Mouse (Mus musculus): Measurements from ENCODE around the gene Atp8a2. TPM values are rescaled to one million over a fixed set of nuclear protein-coding genes. Genes with fewer than 3 reads are reported as not detected.
A peak's percentile ranks its signal among the peaks of the same experiment; 100 is the strongest.

The Atp8a2 gene
- polyA plus RNA-seq, 2 experiments = 0.70 to 1.7 TPM

DNA sequence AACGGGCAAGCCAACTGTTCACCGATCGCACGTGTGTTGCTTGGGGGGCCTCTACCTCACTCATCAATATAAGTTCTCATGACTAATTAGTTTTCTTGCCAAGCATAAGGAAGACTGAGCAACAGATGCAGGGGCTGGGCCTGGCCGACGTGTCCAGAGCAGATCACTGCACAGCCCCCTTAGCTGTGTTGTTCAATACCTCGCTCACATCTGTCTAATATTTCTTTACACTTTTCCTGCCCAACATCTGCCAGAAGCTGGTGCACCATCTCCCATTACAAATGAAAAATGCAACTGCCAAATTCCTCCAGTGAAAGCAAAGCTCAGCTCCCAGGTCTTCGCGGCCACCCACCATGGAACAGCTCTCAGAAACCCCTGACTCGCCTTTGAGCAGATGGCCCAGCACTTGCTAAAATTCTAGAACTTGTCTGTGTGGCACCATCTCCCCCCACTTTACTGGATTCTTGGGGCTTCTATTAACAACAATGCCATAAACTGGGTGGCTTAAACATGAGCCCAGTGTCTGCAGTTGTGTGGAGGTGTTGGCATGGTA is 313.4 kb downstream of the Atp8a2 start:
- peak; percentile 76; the same call in 1 of the 2 replicates for ATAC-seq (ENCODE audit: low FRiP score, low read depth)
- 53% methylated on average over 10 of the region's 10 CpGs for WGBS
- no peak overlapping the region for H3K4me2 ChIP-seq (replicated peaks; ENCODE audit: low read depth, low read length, severe bottlenecking)
- peaks cover 14% of the 10 kb centered on the region for H3K4me1 ChIP-seq (ENCODE audit: control insufficient read depth, insufficient read depth, low read length)
- H3K9ac ChIP-seq (ENCODE audit: low read depth, low read length, severe bottlenecking) = no peak overlapping the region
- no peaks in the 10 kb centered on the region for H3K36me3 ChIP-seq (ENCODE audit: control insufficient read depth, insufficient read depth, low read length)
- no peak overlapping the region for H3K4me3 ChIP-seq (replicated peaks; ENCODE audit: low read length)
- peak; percentile 57 for DNase-seq (ENCODE audit: low spot score)
- no peak for TF ChIP-seq POLR2A (IDR thresholded peaks at IDR 0.05; ENCODE audit: borderline replicate concordance, extremely low read depth, insufficient read depth, insufficient read length)
- H3K27me3 ChIP-seq (ENCODE audit: control insufficient read depth, insufficient read depth, low read length) = 0 out of 2 replicates have a peak, but pooled peaks cover 6% of the 10 kb centered on the region
- H3K27ac ChIP-seq (replicated peaks; ENCODE audit: low read depth, low read length) = no peak overlapping the region
- H3K9me3 ChIP-seq (ENCODE audit: control insufficient read depth, low read length) = no peaks in the 10 kb centered on the region

DNA sequence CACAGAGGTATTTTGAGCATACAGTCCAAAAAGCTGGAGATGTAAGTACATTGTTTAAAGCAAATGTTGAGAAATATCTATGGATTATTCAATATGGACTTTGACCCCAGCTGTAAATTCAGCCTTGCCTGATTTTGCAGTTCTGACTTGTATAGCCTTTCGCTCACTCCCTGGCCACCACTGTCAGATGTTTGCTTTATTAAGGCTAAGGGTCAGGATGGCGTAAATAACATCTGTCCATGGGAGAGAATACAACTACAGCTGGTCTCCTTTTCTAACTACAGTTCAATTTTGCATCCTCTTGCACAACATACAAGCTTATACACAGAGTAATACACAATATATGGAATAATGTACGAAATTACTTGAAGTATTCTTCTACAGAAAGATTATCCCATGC is 316.1 kb downstream of the Atp8a2 start:
- Histone ChIP-seq H3K4me1 (ENCODE audit: control insufficient read depth, insufficient read depth, low read length) (peaks cover 7% of the 10 kb centered on the region), H3K27ac (replicated peaks; ENCODE audit: low read depth, low read length) (no peak overlapping the region), H3K27me3 (ENCODE audit: control insufficient read depth, insufficient read depth, low read length) (no peaks in the 10 kb centered on the region), H3K36me3 (ENCODE audit: control insufficient read depth, insufficient read depth, low read length) (no peaks in the 10 kb centered on the region), H3K4me2 (replicated peaks; ENCODE audit: low read depth, low read length, severe bottlenecking) (no peak overlapping the region), H3K4me3 (replicated peaks; ENCODE audit: low read length) (no peak overlapping the region), H3K9ac (ENCODE audit: low read depth, low read length, severe bottlenecking) (no peak overlapping the region), H3K9me3 (ENCODE audit: control insufficient read depth, low read length) (peaks cover 5% of the 10 kb centered on the region; the same call in 1 of the 2 replicates)
- DNase-seq (ENCODE audit: low spot score) = no peak
- no peak for TF ChIP-seq POLR2A (IDR thresholded peaks at IDR 0.05; ENCODE audit: borderline replicate concordance, extremely low read depth, insufficient read depth, insufficient read length)
- WGBS = 95% methylated on average over 3 of the region's 3 CpGs
- ATAC-seq (ENCODE audit: low FRiP score, low read depth) = no peak

DNA sequence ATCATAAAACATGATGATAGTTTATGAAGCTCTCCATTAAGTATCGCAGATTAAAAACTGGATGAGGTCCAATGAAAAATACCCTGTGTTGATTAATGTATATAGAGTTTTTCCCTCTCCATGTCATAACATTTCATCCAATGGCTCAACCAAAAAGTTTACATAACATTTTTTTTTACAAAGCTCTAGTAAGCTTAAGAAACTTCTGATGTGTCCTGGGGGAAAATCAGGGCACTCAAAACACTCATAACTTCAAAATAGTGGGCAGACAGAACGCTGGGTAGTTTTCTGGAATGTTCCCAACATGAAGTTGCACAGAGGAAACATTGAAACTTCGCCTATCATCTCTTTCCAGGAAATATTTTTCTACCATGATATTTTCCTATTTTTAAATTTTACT is 318.7 kb downstream of the Atp8a2 start:
- H3K4me1 ChIP-seq (ENCODE audit: control insufficient read depth, insufficient read depth, low read length) = peaks cover 15% of the 10 kb centered on the region
- WGBS = 72% methylated on average over 3 of the region's 3 CpGs
- TF ChIP-seq POLR2A (IDR thresholded peaks at IDR 0.05; ENCODE audit: borderline replicate concordance, extremely low read depth, insufficient read depth, insufficient read length) = no peak
- H3K27me3 ChIP-seq (ENCODE audit: control insufficient read depth, insufficient read depth, low read length) = no peaks in the 10 kb centered on the region
- H3K27ac ChIP-seq (replicated peaks; ENCODE audit: low read depth, low read length) = no peak overlapping the region
- peaks cover 5% of the 10 kb centered on the region; the same call in 1 of the 2 replicates for H3K9me3 ChIP-seq (ENCODE audit: control insufficient read depth, low read length)
- no peak overlapping the region for H3K9ac ChIP-seq (ENCODE audit: low read depth, low read length, severe bottlenecking)
- ATAC-seq (ENCODE audit: low FRiP score, low read depth) (no peak), DNase-seq (ENCODE audit: low spot score) (no peak)
- no peak overlapping the region for H3K4me3 ChIP-seq (replicated peaks; ENCODE audit: low read length)
- H3K36me3 ChIP-seq (ENCODE audit: control insufficient read depth, insufficient read depth, low read length) = no peaks in the 10 kb centered on the region
- no peak overlapping the region for H3K4me2 ChIP-seq (replicated peaks; ENCODE audit: low read depth, low read length, severe bottlenecking)

DNA sequence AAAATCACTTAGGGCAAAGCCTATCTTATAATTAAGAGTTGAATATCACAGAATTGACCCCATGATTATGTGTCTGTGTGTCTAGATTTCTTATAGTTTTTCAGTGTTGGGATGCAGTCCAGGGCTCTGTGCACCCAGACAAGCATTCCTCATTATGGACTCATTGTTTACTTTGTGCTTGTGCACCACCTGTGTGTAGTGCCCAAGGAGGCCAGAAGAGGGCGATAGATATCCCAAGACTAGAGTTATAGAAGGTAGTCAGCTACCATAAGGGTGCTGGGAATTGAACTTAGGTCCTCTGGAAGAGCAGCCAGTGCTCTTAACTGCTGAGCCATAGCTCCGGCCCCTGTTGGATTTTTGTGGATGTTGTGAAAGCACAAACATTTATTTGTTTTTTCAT is 320.5 kb downstream of the Atp8a2 start:
- H3K27me3 ChIP-seq (ENCODE audit: control insufficient read depth, insufficient read depth, low read length) = no peaks in the 10 kb centered on the region
- H3K4me2 ChIP-seq (replicated peaks; ENCODE audit: low read depth, low read length, severe bottlenecking) = no peak overlapping the region
- no peak for TF ChIP-seq POLR2A (IDR thresholded peaks at IDR 0.05; ENCODE audit: borderline replicate concordance, extremely low read depth, insufficient read depth, insufficient read length)
- no peak overlapping the region for H3K9ac ChIP-seq (ENCODE audit: low read depth, low read length, severe bottlenecking)
- DNase-seq (ENCODE audit: low spot score) (no peak), ATAC-seq (ENCODE audit: low FRiP score, low read depth) (no peak)
- no peak overlapping the region for H3K27ac ChIP-seq (replicated peaks; ENCODE audit: low read depth, low read length)
- H3K4me3 ChIP-seq (replicated peaks; ENCODE audit: low read length) = no peak overlapping the region
- WGBS = 59% methylated on average over 2 of the region's 2 CpGs
- H3K9me3 ChIP-seq (ENCODE audit: control insufficient read depth, low read length) = peaks cover 5% of the 10 kb centered on the region; the same call in 1 of the 2 replicates
- H3K36me3 ChIP-seq (ENCODE audit: control insufficient read depth, insufficient read depth, low read length) = no peaks in the 10 kb centered on the region
- H3K4me1 ChIP-seq (ENCODE audit: control insufficient read depth, insufficient read depth, low read length) = peaks cover 15% of the 10 kb centered on the region

DNA sequence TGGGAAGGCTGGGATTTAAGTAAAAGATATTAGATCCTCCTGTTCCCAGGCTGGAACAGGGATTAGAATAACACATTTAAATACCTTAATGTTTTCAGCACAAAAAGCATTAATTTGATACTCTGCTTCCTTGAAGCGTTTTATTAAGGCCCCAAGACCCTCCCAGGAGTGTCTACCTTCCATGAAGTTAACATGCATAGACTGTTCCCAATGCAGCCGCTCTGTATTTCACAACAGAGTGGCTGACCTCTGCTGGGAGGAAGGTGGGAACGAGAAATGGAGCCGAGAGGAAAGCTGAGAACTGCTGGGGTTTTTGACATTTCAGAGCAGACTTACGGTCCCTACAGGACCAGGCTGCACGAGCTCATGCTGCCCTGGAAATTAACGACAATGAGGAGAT is 328.6 kb downstream of the Atp8a2 start:
- no peak for DNase-seq (ENCODE audit: low spot score)
- no peak; the same call in 1 of the 2 replicates for ATAC-seq (ENCODE audit: low FRiP score, low read depth)
- Histone ChIP-seq H3K36me3 (ENCODE audit: control insufficient read depth, insufficient read depth, low read length) (no peaks in the 10 kb centered on the region), H3K4me1 (ENCODE audit: control insufficient read depth, insufficient read depth, low read length) (peaks cover 21% of the 10 kb centered on the region), H3K9ac (ENCODE audit: low read depth, low read length, severe bottlenecking) (no peak overlapping the region), H3K27me3 (ENCODE audit: control insufficient read depth, insufficient read depth, low read length) (no peaks in the 10 kb centered on the region), H3K27ac (replicated peaks; ENCODE audit: low read depth, low read length) (no peak overlapping the region), H3K4me2 (replicated peaks; ENCODE audit: low read depth, low read length, severe bottlenecking) (no peak overlapping the region), H3K4me3 (replicated peaks; ENCODE audit: low read length) (no peak overlapping the region), H3K9me3 (ENCODE audit: control insufficient read depth, low read length) (no peaks in the 10 kb centered on the region)
- no peak for TF ChIP-seq POLR2A (IDR thresholded peaks at IDR 0.05; ENCODE audit: borderline replicate concordance, extremely low read depth, insufficient read depth, insufficient read length)
- WGBS = 39% methylated on average over 7 of the region's 7 CpGs
